Mouse (Mus musculus) C2C12 (cell line): Measurements from ENCODE around the gene Fem1a.
A peak's percentile ranks its signal among the peaks of the same experiment; 100 is the strongest.

Experiments
- CTCF ChIP-seq: IDR thresholded peaks from one replicate; pipeline ENCODE4 v1.5.1; 2011; ENCODE audit not compliant: control insufficient read depth, insufficient read depth, insufficient read length
- MAX ChIP-seq: IDR thresholded peaks from one replicate; pipeline ENCODE4 v1.6.1; 2011; ENCODE audit warnings: mild to moderate bottlenecking, control low read depth
- USF1 ChIP-seq: IDR thresholded peaks from one replicate; pipeline ENCODE4 v1.6.1; 2011; ENCODE audit warnings: low read depth, mild to moderate bottlenecking, control low read depth, moderate library complexity

DNA sequence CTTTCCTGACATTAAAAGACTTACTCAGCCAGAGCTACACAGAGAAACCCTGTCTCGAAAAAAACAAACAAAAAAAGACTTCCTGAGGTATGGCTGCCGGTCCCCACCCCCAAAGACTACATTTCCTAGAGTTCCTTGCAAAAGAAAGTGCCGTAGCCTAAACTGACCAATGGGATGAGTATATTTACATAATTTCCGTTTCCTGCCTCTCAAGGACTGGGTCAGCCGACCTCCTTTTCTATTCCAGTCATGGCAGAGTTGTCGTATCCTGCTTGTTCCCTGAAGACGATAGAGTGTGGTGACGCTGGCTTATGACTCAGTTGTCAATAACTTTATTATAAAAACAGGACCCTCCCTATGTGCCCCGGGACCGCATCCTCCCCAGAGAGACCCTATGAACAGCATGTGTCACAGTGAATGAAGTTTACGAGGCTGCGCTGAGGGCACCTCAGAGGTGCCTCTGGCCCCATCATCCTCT, 12.6 kb downstream of the Fem1a start:
- no peak for TF ChIP-seq CTCF
- TF ChIP-seq USF1: peak; percentile 16
- no peak for TF ChIP-seq MAX
